Mouse (Mus musculus) heart, postnatal 0 days (tissue): ENCODE results near the gene Tnxb. TPM values are rescaled to one million over a fixed set of nuclear protein-coding genes. Genes with fewer than 3 reads are reported as not detected.

Experiments used
- ATAC-seq: fragments of 200-750 bp; cut with Nextera tagmentation; 2 replicates; pipeline ENCODE4 v1.8.0; 2017; ENCODE audit warnings: low read depth, moderate number of reproducible peaks, moderate library complexity; ENCODE audit not compliant: insufficient read depth
- DNase-seq: peaks from one replicate; pipeline ENCODE4 v3.0.0-alpha.2; 2016; ENCODE audit warnings: low spot score
- H3K27ac ChIP-seq: fragments of 300-500 bp; sonication (generic); 2 replicates; pipeline ENCODE4 v1.5.1; 2014; ENCODE audit warnings: low read depth, mild to moderate bottlenecking
- H3K27me3 ChIP-seq: fragments of 300-500 bp; sonication (generic); 2 replicates; pipeline ENCODE4 v1.6.1; 2014; ENCODE audit warnings: low read length, mixed read lengths; ENCODE audit not compliant: control insufficient read depth, insufficient read depth
- H3K36me3 ChIP-seq: fragments of 300-500 bp; sonication (generic); replicated peaks from 2 replicates; pipeline ENCODE4 v1.6.1; 2014; ENCODE audit warnings: low read length, mixed read lengths; ENCODE audit not compliant: control insufficient read depth, insufficient read depth
- H3K4me1 ChIP-seq: fragments of 300-500 bp; sonication (generic); 2 replicates; pipeline ENCODE4 v1.6.1; 2014; ENCODE audit warnings: antibody characterized with exemption; ENCODE audit not compliant: control insufficient read depth, insufficient read depth
- H3K4me2 ChIP-seq: fragments of 300-500 bp; sonication (generic); 2 replicates; pipeline ENCODE4 v1.6.1; 2014; ENCODE audit warnings: low read depth, mild to moderate bottlenecking, low read length, moderate library complexity
- H3K4me3 ChIP-seq: fragments of 300-500 bp; sonication (generic); 2 replicates; pipeline ENCODE4 v1.5.1; 2014; ENCODE audit warnings: low read depth, low read length
- H3K9ac ChIP-seq: fragments of 300-500 bp; sonication (generic); replicated peaks from 2 replicates; pipeline ENCODE4 v1.6.1; 2014; ENCODE audit warnings: low read depth, low read length, mixed read lengths
- H3K9me3 ChIP-seq: fragments of 300-500 bp; sonication (generic); replicated peaks from 2 replicates; pipeline ENCODE4 v1.6.1; 2016; ENCODE audit warnings: low read length; ENCODE audit not compliant: control insufficient read depth
- CTCF ChIP-seq: IDR thresholded peaks from 2 replicates; pipeline ENCODE4 v1.5.1; 2016; ENCODE audit warnings: antibody characterized with exemption, control low read depth, low read depth
- EP300 ChIP-seq: IDR thresholded peaks from 2 replicates; pipeline ENCODE4 v1.6.1; 2016; ENCODE audit warnings: antibody characterized with exemption, low read depth
- WGBS: fragments of 180-500 bp; shearing (Covaris S2); extraction: QIAGEN DNeasy Blood & Tissue Kit; methylation state at CpG from one replicate; pipeline ENCODE4 v1.1.7; 2014; 5-methylcytosine and 5-hydroxymethylcytosine counted together
- polyA plus RNA-seq: library from polyadenylated mRNA; unstranded; fragments of >200 nt; fragmentation: Nextera tagmentation; extraction: Ambion mirVana; gene quantifications from 2 replicates; pipeline ENCODE4 v1.2.1, GENCODE M21; 2015
- total RNA-seq: library from RNA; depleted of rRNA; stranded (reverse); fragments of >200 nt; gene quantifications from 2 replicates; pipeline ENCODE4 v1.2.3, GENCODE M21; 2014; ENCODE audit warnings: low replicate concordance

Gene Tnxb
- total and polyA plus RNA-seq, 2 experiments from 2014 or later = 1.8 to 26.8 TPM

GRCm38 (mm10) chr17:34685120-34686110 is 15.1 kb downstream of the Tnxb start:
- DNase-seq = peak; percentile 56
- Histone ChIP-seq H3K4me2 (no peak overlapping the region), H3K4me1 (peaks cover 22% of the 10 kb centered on the region), H3K36me3 (no peaks in the 10 kb centered on the region), H3K9ac (no peak overlapping the region), H3K27ac (peak overlapping the region; percentile 68), H3K9me3 (no peaks in the 10 kb centered on the region), H3K27me3 (peaks cover under 1% of the 10 kb centered on the region; the same call in 1 of the 2 replicates), H3K4me3 (no peak overlapping the region)
- TF ChIP-seq EP300 (no peak), CTCF (no peak)
- peak; percentile 47 for ATAC-seq
- 60% methylated on average over 28 of the region's 28 CpGs for WGBS

GRCm38 (mm10) chr17:34688889-34689288 is 18.6 kb downstream of the Tnxb start:
- Histone ChIP-seq H3K4me2 (no peak overlapping the region), H3K4me3 (no peak overlapping the region), H3K27ac (no peak overlapping the region), H3K27me3 (no peaks in the 10 kb centered on the region), H3K4me1 (0 out of 2 replicates have a peak, but pooled peaks cover 5% of the 10 kb centered on the region), H3K36me3 (no peaks in the 10 kb centered on the region), H3K9me3 (no peaks in the 10 kb centered on the region), H3K9ac (no peak overlapping the region)
- TF ChIP-seq EP300 = no peak
- TF ChIP-seq CTCF = no peak
- DNase-seq (no peak), ATAC-seq (no peak)
- 88% methylated on average over 7 of the region's 7 CpGs for WGBS

GRCm38 (mm10) chr17:34690458-34690857 is 20.1 kb downstream of the Tnxb start:
- no peaks in the 10 kb centered on the region for H3K36me3 ChIP-seq
- 36% methylated on average over 4 of the region's 4 CpGs for WGBS
- H3K4me1 ChIP-seq = no peaks in the 10 kb centered on the region
- H3K4me3 ChIP-seq = no peak overlapping the region
- no peak overlapping the region for H3K9ac ChIP-seq
- ATAC-seq = no peak
- DNase-seq = no peak
- TF ChIP-seq EP300 = no peak
- no peak for TF ChIP-seq CTCF
- no peak overlapping the region for H3K4me2 ChIP-seq
- H3K27me3 ChIP-seq = no peaks in the 10 kb centered on the region
- H3K9me3 ChIP-seq = no peaks in the 10 kb centered on the region
- no peak overlapping the region for H3K27ac ChIP-seq

- 48% methylated on average over 7 of the region's 7 CpGs for WGBS
Measured at GRCm38 (mm10) chr17:34692906-34693305, 22.6 kb downstream of the Tnxb start.

GRCm38 (mm10) chr17:34699575-34700408 is 29.5 kb downstream of the Tnxb start:
- Histone ChIP-seq H3K4me3 (no peak overlapping the region), H3K9me3 (no peaks in the 10 kb centered on the region), H3K4me1 (no peaks in the 10 kb centered on the region), H3K4me2 (no peak overlapping the region), H3K27me3 (no peaks in the 10 kb centered on the region), H3K9ac (no peak overlapping the region), H3K27ac (no peak overlapping the region), H3K36me3 (no peaks in the 10 kb centered on the region)
- DNase-seq (no peak), ATAC-seq (no peak)
- 51% methylated on average over 14 of the region's 14 CpGs for WGBS
- TF ChIP-seq EP300 (no peak), CTCF (no peak)

More at GRCm38 (mm10) chr17:34692906-34693305, 22.6 kb downstream of the Tnxb start:
- TF ChIP-seq EP300 (no peak), CTCF (no peak)
- H3K4me1 ChIP-seq = no peaks in the 10 kb centered on the region
- H3K4me2 ChIP-seq = no peak overlapping the region
- ATAC-seq = no peak
- no peak for DNase-seq
- H3K27me3 ChIP-seq = no peaks in the 10 kb centered on the region
- peak overlapping the region; percentile 56 for H3K27ac ChIP-seq
- H3K9ac ChIP-seq = no peak overlapping the region
- H3K4me3 ChIP-seq = no peak overlapping the region
- H3K36me3 ChIP-seq = no peaks in the 10 kb centered on the region
- no peaks in the 10 kb centered on the region for H3K9me3 ChIP-seq
